Mouse (Mus musculus): ENCODE data around the gene Tmem88.
A peak's percentile ranks its signal among the peaks of the same experiment; 100 is the strongest.

Gene Tmem88

GRCm38 (mm10) chr11:69377766-69378165 is 20.3 kb downstream of the Tmem88 start:
- no peak for DNase-seq

GRCm38 (mm10) chr11:69375646-69376045 is 22.4 kb downstream of the Tmem88 start:
- DNase-seq, result no peak

- DNase-seq, result no peak
Measured at GRCm38 (mm10) chr11:69373223-69373965, 24.6 kb downstream of the Tmem88 start.

GRCm38 (mm10) chr11:69372780-69373170 is 25.3 kb downstream of the Tmem88 start:
- DNase-seq, result peak; percentile 54 to 62

GRCm38 (mm10) chr11:69372056-69372779 is 25.8 kb downstream of the Tmem88 start:
- DNase-seq, result no peak

- no peak for DNase-seq
Measured at GRCm38 (mm10) chr11:69371601-69372000, 26.4 kb downstream of the Tmem88 start.

- no peak for DNase-seq
Measured at GRCm38 (mm10) chr11:69370817-69371215, 27.2 kb downstream of the Tmem88 start.

- no peak for DNase-seq
Measured at GRCm38 (mm10) chr11:69369990-69370816, 27.8 kb downstream of the Tmem88 start.

GRCm38 (mm10) chr11:69369215-69369989 is 28.6 kb downstream of the Tmem88 start, which contains the start of gene Chd3:
Gene Chd3 (minus strand): TSS chr11:69369406.
- peak in 1 of 2 experiments; percentile 43 for DNase-seq

- peak; percentile 46 to 57 for DNase-seq
Measured at GRCm38 (mm10) chr11:69368356-69369214, 29.4 kb downstream of the Tmem88 start.

- peak in 1 of 2 experiments; percentile 46 for DNase-seq
Measured at GRCm38 (mm10) chr11:69367616-69368355, 30.2 kb downstream of the Tmem88 start.

GRCm38 (mm10) chr11:69366855-69367615 is 31.0 kb downstream of the Tmem88 start:
- peak; percentile 57 to 60 for DNase-seq

GRCm38 (mm10) chr11:69366157-69366854 is 31.7 kb downstream of the Tmem88 start:
- DNase-seq, result peak; percentile 80

GRCm38 (mm10) chr11:69365722-69366121 is 32.3 kb downstream of the Tmem88 start:
- DNase-seq, result no peak

GRCm38 (mm10) chr11:69364910-69365309 is 33.1 kb downstream of the Tmem88 start:
- no peak for DNase-seq

- no peak for DNase-seq
Measured at GRCm38 (mm10) chr11:69364376-69364775, 33.7 kb downstream of the Tmem88 start.

GRCm38 (mm10) chr11:69362479-69362878 is 35.6 kb downstream of the Tmem88 start:
- DNase-seq, result no peak

- no peak for DNase-seq
Measured at GRCm38 (mm10) chr11:69362021-69362420, 36.0 kb downstream of the Tmem88 start.

GRCm38 (mm10) chr11:69357690-69358089 is 40.3 kb downstream of the Tmem88 start:
- DNase-seq, result no peak

Measured in B cell, adult 2 months (primary cell).